Mouse (Mus musculus): ENCODE measurements around the gene Bub1. TPM values are rescaled to one million over a fixed set of nuclear protein-coding genes. Genes with fewer than 3 reads are reported as not detected.

The Bub1 gene
- 33.7 and 37.5 TPM in 2 replicates for polyA plus RNA-seq (2014; fragmentation: Nextera tagmentation; extraction: Ambion mirVana)

DNA sequence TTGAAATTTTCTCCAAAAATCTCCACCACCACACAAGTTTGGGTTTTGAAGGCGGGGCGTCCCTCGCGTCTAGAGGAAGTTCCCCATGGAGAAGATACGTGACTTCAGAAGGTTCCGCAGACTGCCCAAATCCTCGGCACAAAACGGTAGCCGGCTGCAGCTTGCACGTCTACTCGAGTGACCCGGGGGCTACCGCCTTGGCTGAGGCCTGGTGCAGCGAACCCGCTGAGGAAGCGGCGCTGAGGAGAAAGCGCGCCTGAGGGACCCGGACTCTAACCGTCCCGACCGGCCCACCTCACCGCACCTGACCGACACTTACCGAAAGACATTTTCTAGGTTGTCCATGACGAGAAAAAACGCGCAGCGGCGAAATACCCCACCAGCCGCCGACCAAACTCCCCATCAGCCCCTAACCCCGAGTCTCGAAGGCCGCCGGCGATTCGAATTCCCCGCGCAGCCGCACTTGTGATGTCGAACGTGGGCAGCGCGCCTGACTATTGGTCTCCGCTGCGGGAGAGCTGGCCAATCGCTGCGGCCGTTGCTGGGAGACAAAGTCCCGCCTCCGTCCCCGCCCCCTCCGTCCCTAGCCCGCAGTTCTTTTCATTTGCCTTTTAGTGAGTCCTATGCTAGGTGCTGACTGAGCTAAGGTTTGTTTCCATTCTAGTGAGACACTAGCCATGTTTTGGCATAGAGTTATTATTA lies at the start of gene Bub1:
Gene Bub1 (minus strand): TSS at position 465 of the 702 bp plus-strand sequence.
- no peaks in the 10 kb centered on the region for H3K27me3 ChIP-seq (ENCODE audit: control insufficient read depth, insufficient read depth, low read length)
- H3K36me3 ChIP-seq (ENCODE audit: control insufficient read depth, insufficient read depth, low read length): no peaks in the 10 kb centered on the region; the same call in 1 of the 2 replicates
- 0 out of 2 replicates have a peak, but pooled peaks cover 3% of the 10 kb centered on the region for H3K4me1 ChIP-seq (ENCODE audit: control insufficient read depth, insufficient read depth, low read length)
- peak within 1 kb of the TSS; percentile 56 for H3K4me2 ChIP-seq
- ATAC-seq (ENCODE audit: low FRiP score) (peak; percentile 98), DNase-seq (ENCODE audit: low spot score, missing footprints) (peak; percentile 100)
- H3K4me3 ChIP-seq (ENCODE audit: low read depth, low read length): peak within 1 kb of the TSS; percentile 74
- no peaks in the 10 kb centered on the region for H3K9me3 ChIP-seq (ENCODE audit: control insufficient read depth, low read length)
- WGBS: under 1% methylated on average over 56 of the region's 56 CpGs
- H3K27ac ChIP-seq (ENCODE audit: low read depth, low read length): no peak within 1 kb of the TSS
- peak within 1 kb of the TSS; percentile 73 for H3K9ac ChIP-seq (ENCODE audit: low read length)

DNA sequence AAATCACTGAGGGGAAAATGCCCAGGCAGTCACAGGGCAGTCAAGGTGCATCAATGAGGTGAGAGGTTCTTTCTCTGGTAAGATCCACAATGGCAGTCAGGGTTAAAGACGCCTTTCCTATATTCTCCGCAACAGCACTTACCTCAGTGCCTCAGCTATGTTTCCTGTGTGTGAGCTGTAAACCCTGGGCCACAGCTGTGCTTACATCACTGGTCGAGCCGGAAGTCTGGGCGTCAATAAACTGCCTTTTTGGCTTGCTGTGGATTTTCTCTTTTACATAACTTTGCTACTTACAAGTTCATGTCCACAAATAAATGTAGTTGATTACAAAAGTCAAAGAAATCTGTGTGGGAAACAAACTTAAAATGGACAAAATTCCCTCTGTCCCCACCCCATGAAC lies 49.4 kb upstream of the Bub1 start:
- no peak overlapping the region for H3K9ac ChIP-seq (ENCODE audit: low read length)
- no peaks in the 10 kb centered on the region for H3K4me1 ChIP-seq (ENCODE audit: control insufficient read depth, insufficient read depth, low read length)
- ATAC-seq (ENCODE audit: low FRiP score) (no peak), DNase-seq (ENCODE audit: low spot score, missing footprints) (no peak)
- no peak overlapping the region for H3K4me2 ChIP-seq
- WGBS: 93% methylated on average over 5 of the region's 5 CpGs
- no peaks in the 10 kb centered on the region for H3K36me3 ChIP-seq (ENCODE audit: control insufficient read depth, insufficient read depth, low read length)
- H3K27me3 ChIP-seq (ENCODE audit: control insufficient read depth, insufficient read depth, low read length): no peaks in the 10 kb centered on the region
- H3K27ac ChIP-seq (ENCODE audit: low read depth, low read length): no peak overlapping the region
- H3K4me3 ChIP-seq (ENCODE audit: low read depth, low read length): no peak overlapping the region
- H3K9me3 ChIP-seq (ENCODE audit: control insufficient read depth, low read length): no peaks in the 10 kb centered on the region

DNA sequence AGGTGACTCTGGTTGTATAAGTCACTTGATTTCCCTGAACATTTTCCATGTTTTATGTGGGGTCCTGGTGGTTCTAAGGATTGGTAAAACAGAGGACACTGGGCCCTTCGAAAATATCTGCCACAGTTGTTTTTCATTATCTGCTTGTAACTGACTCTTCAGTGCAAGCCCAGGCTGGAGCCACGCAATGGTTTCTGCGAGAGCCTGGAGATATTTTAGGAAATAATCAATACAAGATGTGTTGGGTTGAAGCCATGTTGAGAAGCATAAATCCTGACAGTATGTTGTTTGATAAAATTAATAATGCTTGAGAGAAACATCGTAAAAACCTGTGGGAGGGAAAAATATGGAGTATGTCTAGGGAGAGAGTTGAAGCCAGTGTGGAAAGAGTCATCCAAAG lies 32.7 kb upstream of the Bub1 start:
- Histone ChIP-seq H3K4me2 (no peak overlapping the region), H3K36me3 (ENCODE audit: control insufficient read depth, insufficient read depth, low read length) (no peaks in the 10 kb centered on the region), H3K27ac (ENCODE audit: low read depth, low read length) (no peak overlapping the region), H3K4me1 (ENCODE audit: control insufficient read depth, insufficient read depth, low read length) (no peaks in the 10 kb centered on the region), H3K4me3 (ENCODE audit: low read depth, low read length) (no peak overlapping the region), H3K9ac (ENCODE audit: low read length) (no peak overlapping the region), H3K27me3 (ENCODE audit: control insufficient read depth, insufficient read depth, low read length) (no peaks in the 10 kb centered on the region), H3K9me3 (ENCODE audit: control insufficient read depth, low read length) (no peaks in the 10 kb centered on the region)
- WGBS: 77% methylated on average over 4 of the region's 4 CpGs
- DNase-seq (ENCODE audit: low spot score, missing footprints) (no peak), ATAC-seq (ENCODE audit: low FRiP score) (no peak)

DNA sequence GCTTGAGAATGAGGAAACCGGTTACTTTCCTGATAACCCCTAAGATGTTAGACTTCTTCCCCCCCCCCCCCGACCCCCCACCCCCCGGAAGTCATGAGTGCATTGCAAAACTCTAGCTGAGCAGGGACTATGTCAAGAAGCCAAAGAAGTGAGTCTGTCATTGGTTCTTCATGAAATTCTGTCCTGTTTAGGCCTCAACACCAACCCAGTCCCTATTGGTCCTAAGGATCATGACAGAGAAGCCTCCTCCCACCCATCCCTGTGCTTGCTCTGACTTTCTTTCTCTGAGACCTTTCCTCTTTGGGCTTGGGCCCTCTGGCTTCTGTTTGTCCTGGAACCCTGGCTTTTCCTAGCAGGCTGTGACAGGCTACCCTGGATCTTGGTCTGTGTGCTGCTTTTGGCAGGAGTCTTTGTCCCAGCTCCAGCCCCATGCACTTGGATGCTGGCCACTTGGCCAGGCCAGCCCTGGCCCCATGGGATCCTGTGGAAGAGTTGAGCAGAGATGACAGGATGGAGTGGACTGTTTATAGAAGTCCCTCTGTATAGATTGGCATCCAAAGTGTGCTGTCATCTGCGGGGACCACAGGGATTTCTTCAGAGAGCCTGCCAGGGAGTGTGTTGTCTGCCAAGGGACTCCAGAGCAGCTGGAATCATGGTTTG lies 22.8 kb upstream of the Bub1 start:
- no peak for DNase-seq (ENCODE audit: low spot score, missing footprints)
- no peak overlapping the region for H3K4me2 ChIP-seq
- H3K4me1 ChIP-seq (ENCODE audit: control insufficient read depth, insufficient read depth, low read length): no peaks in the 10 kb centered on the region
- H3K27ac ChIP-seq (ENCODE audit: low read depth, low read length): no peak overlapping the region
- H3K36me3 ChIP-seq (ENCODE audit: control insufficient read depth, insufficient read depth, low read length): no peaks in the 10 kb centered on the region
- ATAC-seq (ENCODE audit: low FRiP score): no peak
- 75% methylated on average over 3 of the region's 4 CpGs for WGBS
- no peak overlapping the region for H3K9ac ChIP-seq (ENCODE audit: low read length)
- H3K4me3 ChIP-seq (ENCODE audit: low read depth, low read length): no peak overlapping the region
- H3K9me3 ChIP-seq (ENCODE audit: control insufficient read depth, low read length): no peaks in the 10 kb centered on the region
- H3K27me3 ChIP-seq (ENCODE audit: control insufficient read depth, insufficient read depth, low read length): no peaks in the 10 kb centered on the region

DNA sequence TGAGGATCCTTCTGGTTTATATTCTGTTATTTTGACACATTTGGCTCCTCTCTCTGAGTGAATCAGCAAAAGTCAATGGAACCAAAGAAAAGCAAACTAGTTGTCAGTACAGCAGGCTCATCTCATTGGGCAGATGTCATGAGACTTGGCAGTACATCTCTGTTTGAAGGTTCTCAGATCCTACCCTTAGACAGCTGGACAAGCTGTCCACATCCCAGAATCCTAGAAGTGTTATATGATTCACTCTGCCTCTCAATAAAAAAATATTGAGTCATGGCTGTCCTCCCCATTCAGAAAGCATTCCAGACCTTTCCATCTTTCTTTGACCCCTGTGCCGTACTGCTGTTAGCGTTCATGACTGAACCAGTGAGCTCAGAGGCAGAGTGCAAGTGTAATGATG lies 18.7 kb upstream of the Bub1 start:
- H3K27me3 ChIP-seq (ENCODE audit: control insufficient read depth, insufficient read depth, low read length): no peaks in the 10 kb centered on the region
- no peak overlapping the region for H3K27ac ChIP-seq (ENCODE audit: low read depth, low read length)
- DNase-seq (ENCODE audit: low spot score, missing footprints) (no peak), ATAC-seq (ENCODE audit: low FRiP score) (no peak)
- H3K9me3 ChIP-seq (ENCODE audit: control insufficient read depth, low read length): no peaks in the 10 kb centered on the region
- no peak overlapping the region for H3K9ac ChIP-seq (ENCODE audit: low read length)
- H3K4me1 ChIP-seq (ENCODE audit: control insufficient read depth, insufficient read depth, low read length): no peaks in the 10 kb centered on the region
- no peaks in the 10 kb centered on the region for H3K36me3 ChIP-seq (ENCODE audit: control insufficient read depth, insufficient read depth, low read length)
- no peak overlapping the region for H3K4me2 ChIP-seq
- WGBS: 87% methylated on average over 2 of the region's 2 CpGs
- no peak overlapping the region for H3K4me3 ChIP-seq (ENCODE audit: low read depth, low read length)

DNA sequence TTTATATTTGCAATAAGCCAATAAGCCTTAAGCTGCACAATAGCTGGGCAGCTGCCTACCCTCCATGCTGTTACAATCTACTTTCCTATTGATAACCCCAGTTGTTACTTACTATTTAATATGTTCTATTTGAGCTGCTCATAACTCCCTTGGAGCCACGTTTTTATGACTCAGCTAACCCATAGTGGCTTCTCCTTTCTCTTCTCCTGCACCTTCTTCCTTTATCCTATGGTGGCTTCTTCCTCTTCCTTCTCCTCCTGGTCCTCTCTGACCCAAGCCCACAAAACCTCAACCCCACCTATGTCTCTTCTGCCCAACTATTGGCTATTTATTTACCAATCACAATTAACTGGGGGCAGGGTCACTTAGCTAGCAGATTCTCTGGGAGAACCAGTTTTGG lies 14.9 kb upstream of the Bub1 start:
- H3K9ac ChIP-seq (ENCODE audit: low read length): no peak overlapping the region
- no peaks in the 10 kb centered on the region for H3K4me1 ChIP-seq (ENCODE audit: control insufficient read depth, insufficient read depth, low read length)
- no peaks in the 10 kb centered on the region for H3K27me3 ChIP-seq (ENCODE audit: control insufficient read depth, insufficient read depth, low read length)
- DNase-seq (ENCODE audit: low spot score, missing footprints) (no peak), ATAC-seq (ENCODE audit: low FRiP score) (no peak)
- no peaks in the 10 kb centered on the region for H3K36me3 ChIP-seq (ENCODE audit: control insufficient read depth, insufficient read depth, low read length)
- WGBS: 26% methylated on average over 1 of the region's 1 CpGs
- H3K4me2 ChIP-seq: no peak overlapping the region
- H3K27ac ChIP-seq (ENCODE audit: low read depth, low read length): no peak overlapping the region
- no peaks in the 10 kb centered on the region for H3K9me3 ChIP-seq (ENCODE audit: control insufficient read depth, low read length)
- no peak overlapping the region for H3K4me3 ChIP-seq (ENCODE audit: low read depth, low read length)

DNA sequence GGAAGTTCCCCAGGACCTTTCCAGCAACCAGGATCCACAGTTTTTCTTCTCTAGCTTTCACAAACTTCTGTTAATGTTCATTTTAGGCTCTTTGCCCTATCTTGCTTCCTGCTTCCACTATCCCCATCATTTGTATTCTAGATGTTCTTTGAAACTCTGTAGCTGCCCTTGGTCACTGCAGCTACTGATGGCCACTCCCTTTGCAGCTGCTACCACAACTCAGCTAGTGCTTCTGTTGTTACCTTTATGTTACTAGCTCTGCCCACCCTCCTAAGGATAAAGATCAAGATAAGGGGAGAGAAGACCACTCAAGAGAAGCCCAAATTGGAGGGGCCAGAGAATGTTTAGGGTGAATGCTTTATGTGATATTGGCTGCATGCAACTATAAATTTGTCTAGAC lies 14.3 kb upstream of the Bub1 start:
- Histone ChIP-seq H3K9me3 (ENCODE audit: control insufficient read depth, low read length) (no peaks in the 10 kb centered on the region), H3K9ac (ENCODE audit: low read length) (no peak overlapping the region), H3K27ac (ENCODE audit: low read depth, low read length) (no peak overlapping the region), H3K27me3 (ENCODE audit: control insufficient read depth, insufficient read depth, low read length) (no peaks in the 10 kb centered on the region), H3K36me3 (ENCODE audit: control insufficient read depth, insufficient read depth, low read length) (no peaks in the 10 kb centered on the region), H3K4me1 (ENCODE audit: control insufficient read depth, insufficient read depth, low read length) (no peaks in the 10 kb centered on the region), H3K4me2 (no peak overlapping the region), H3K4me3 (ENCODE audit: low read depth, low read length) (no peak overlapping the region)
- ATAC-seq (ENCODE audit: low FRiP score): no peak
- DNase-seq (ENCODE audit: low spot score, missing footprints): no peak

DNA sequence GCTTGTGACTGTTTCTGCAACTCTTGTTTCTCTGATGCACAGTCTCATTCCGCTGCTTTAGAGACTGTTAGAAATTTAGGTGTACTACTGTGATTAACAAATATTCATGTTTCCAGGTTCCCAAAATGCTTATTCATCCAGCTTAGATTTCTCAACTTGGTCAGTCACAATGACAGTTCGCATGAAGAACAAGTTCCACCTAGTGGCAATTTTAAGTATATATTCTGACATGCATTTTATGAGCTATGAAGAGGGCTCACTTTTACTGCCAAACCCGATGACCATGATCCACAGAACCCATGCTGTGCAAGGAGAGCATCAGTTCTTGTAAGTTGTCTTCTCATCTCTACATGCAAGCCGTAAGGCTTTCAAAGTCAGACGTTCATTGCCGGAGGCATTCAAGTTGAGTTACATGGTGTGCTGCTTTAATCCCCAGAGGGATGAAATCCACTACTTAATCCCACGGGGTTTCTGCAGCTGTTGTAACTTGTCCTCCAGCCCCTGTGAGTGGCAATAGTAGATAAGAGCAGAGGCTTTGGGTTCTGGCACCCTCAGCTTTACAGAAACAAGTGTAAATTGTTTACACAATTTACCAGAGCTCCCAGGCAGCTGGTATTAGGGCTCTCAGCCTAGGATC lies 13.8 kb upstream of the Bub1 start:
- no peak overlapping the region for H3K27ac ChIP-seq (ENCODE audit: low read depth, low read length)
- 41% methylated on average over 7 of the region's 7 CpGs for WGBS
- DNase-seq (ENCODE audit: low spot score, missing footprints) (no peak), ATAC-seq (ENCODE audit: low FRiP score) (no peak)
- no peaks in the 10 kb centered on the region for H3K4me1 ChIP-seq (ENCODE audit: control insufficient read depth, insufficient read depth, low read length)
- no peak overlapping the region for H3K4me2 ChIP-seq
- no peak overlapping the region for H3K9ac ChIP-seq (ENCODE audit: low read length)
- no peaks in the 10 kb centered on the region for H3K36me3 ChIP-seq (ENCODE audit: control insufficient read depth, insufficient read depth, low read length)
- H3K9me3 ChIP-seq (ENCODE audit: control insufficient read depth, low read length): no peaks in the 10 kb centered on the region
- H3K27me3 ChIP-seq (ENCODE audit: control insufficient read depth, insufficient read depth, low read length): no peaks in the 10 kb centered on the region
- no peak overlapping the region for H3K4me3 ChIP-seq (ENCODE audit: low read depth, low read length)

DNA sequence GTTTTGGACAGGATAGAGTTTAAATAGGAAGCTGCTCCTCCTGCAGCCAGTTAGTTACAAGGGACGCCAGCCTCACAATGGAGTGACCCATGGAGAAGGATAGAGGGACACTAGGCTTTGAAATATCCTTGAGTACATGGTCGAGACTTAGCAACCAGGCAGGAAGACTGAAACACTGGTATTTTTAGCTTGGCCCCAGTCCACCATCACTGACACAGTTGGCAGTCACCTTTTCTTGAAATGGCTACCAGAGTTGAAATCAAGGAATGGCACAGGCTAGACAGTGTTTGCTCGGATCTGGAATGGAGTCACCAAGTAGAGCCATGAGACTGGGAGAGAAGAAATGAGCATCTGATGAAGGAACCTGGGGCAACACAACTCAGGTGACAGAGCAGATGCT lies 10.8 kb upstream of the Bub1 start:
- 77% methylated on average over 3 of the region's 3 CpGs for WGBS
- H3K9ac ChIP-seq (ENCODE audit: low read length): no peak overlapping the region

More for the DNA sequence above, 10.8 kb upstream of the Bub1 start:
- no peak for ATAC-seq (ENCODE audit: low FRiP score)
- DNase-seq (ENCODE audit: low spot score, missing footprints): no peak
- Histone ChIP-seq H3K4me1 (ENCODE audit: control insufficient read depth, insufficient read depth, low read length) (peaks cover 7% of the 10 kb centered on the region), H3K9me3 (ENCODE audit: control insufficient read depth, low read length) (no peaks in the 10 kb centered on the region), H3K4me2 (no peak overlapping the region), H3K27ac (ENCODE audit: low read depth, low read length) (no peak overlapping the region), H3K27me3 (ENCODE audit: control insufficient read depth, insufficient read depth, low read length) (peaks cover 12% of the 10 kb centered on the region), H3K4me3 (ENCODE audit: low read depth, low read length) (no peak overlapping the region), H3K36me3 (ENCODE audit: control insufficient read depth, insufficient read depth, low read length) (no peaks in the 10 kb centered on the region)

All from midbrain, embryonic 11.5 days (tissue).